Mouse (Mus musculus) lung, embryonic 14.5 days (tissue): Measurements from ENCODE around the gene Prr22. TPM values are rescaled to one million over a fixed set of nuclear protein-coding genes. Genes with fewer than 3 reads are reported as not detected.
A peak's percentile ranks its signal among the peaks of the same experiment; 100 is the strongest.

Experiments used
- ATAC-seq: fragments of 200-750 bp; cut with Nextera tagmentation; 2 replicates; pipeline ENCODE4 v1.8.0; 2017; ENCODE audit warnings: mild to moderate bottlenecking, moderate TSS enrichment, moderate library complexity; ENCODE audit not compliant: insufficient read depth
- DNase-seq: peaks from one replicate; pipeline ENCODE4 v3.0.0-alpha.2; 2015
- H3K27ac ChIP-seq: fragments of 300-500 bp; sonication (generic); 2 replicates; pipeline ENCODE4 v1.5.1; 2014; ENCODE audit warnings: low read depth, mild to moderate bottlenecking, moderate library complexity
- H3K27me3 ChIP-seq: fragments of 300-500 bp; sonication (generic); 2 replicates; pipeline ENCODE4 v1.6.1; 2014; ENCODE audit warnings: low read length, control low read depth; ENCODE audit not compliant: insufficient read depth
- H3K36me3 ChIP-seq: fragments of 300-500 bp; sonication (generic); 2 replicates; pipeline ENCODE4 v1.6.1; 2014; ENCODE audit warnings: control low read depth; ENCODE audit not compliant: insufficient read depth
- H3K4me1 ChIP-seq: fragments of 300-500 bp; sonication (generic); 2 replicates; pipeline ENCODE4 v1.6.1; 2014; ENCODE audit warnings: antibody characterized with exemption, control low read depth; ENCODE audit not compliant: insufficient read depth
- H3K4me2 ChIP-seq: fragments of 300-500 bp; sonication (generic); 2 replicates; pipeline ENCODE4 v1.6.1; 2014; ENCODE audit warnings: mild to moderate bottlenecking
- H3K4me3 ChIP-seq: fragments of 300-500 bp; sonication (generic); 2 replicates; pipeline ENCODE4 v1.5.1; 2014; ENCODE audit warnings: low read depth, low read length
- H3K9ac ChIP-seq: fragments of 300-500 bp; sonication (generic); 2 replicates; pipeline ENCODE4 v1.6.1; 2014
- H3K9me3 ChIP-seq: fragments of 300-500 bp; sonication (generic); 2 replicates; pipeline ENCODE4 v1.6.1; 2016; ENCODE audit warnings: low read depth, low read length, control low read depth
- CTCF ChIP-seq: IDR thresholded peaks from 2 replicates; pipeline ENCODE4 v1.5.1; 2016; ENCODE audit warnings: antibody characterized with exemption, low read depth
- WGBS: fragments of 180-500 bp; shearing (Covaris S2); extraction: QIAGEN DNeasy Blood & Tissue Kit; methylation state at CpG from one replicate; pipeline ENCODE4 v1.1.7; 2014; 5-methylcytosine and 5-hydroxymethylcytosine counted together
- polyA plus RNA-seq: library from polyadenylated mRNA; unstranded; fragments of >200 nt; fragmentation: Nextera tagmentation; extraction: Ambion mirVana; gene quantifications from 2 replicates; pipeline ENCODE4 v1.2.1, GENCODE M21; 2014

Gene Prr22
- 1.2 and 1.4 TPM in 2 replicates for polyA plus RNA-seq

DNA sequence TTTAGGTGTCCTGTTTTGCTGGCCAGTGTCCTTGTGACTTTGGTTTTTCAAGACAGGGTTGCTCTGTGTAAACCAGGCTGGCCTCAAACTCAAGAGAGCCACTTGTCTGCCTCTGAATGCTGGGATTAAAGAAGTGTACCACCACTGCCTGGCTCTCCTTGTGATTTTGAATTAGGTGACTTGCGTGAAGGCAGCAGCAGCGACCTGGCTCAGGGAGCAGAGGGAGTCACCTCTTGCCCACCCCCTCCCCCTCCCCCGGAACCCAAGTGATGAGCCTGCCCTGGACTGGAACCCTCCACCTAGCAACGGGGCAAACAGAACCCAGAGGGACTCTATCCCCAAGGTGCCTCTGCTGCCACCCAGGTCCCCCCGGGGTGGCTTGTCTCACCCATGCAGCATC lies at the start of gene Prr22:
Prr22 (plus strand) TSS at position 301 of the 400 bp plus-strand sequence.
- no peaks in the 10 kb centered on the region for H3K9me3 ChIP-seq
- no peak within 1 kb of the TSS for H3K9ac ChIP-seq
- no peak for DNase-seq
- ATAC-seq: no peak
- no peak within 1 kb of the TSS for H3K4me3 ChIP-seq
- H3K4me1 ChIP-seq: 0 out of 2 replicates have a peak, but pooled peaks cover 3% of the 10 kb centered on the region
- no peak for TF ChIP-seq CTCF
- H3K27ac ChIP-seq: no peak within 1 kb of the TSS
- H3K4me2 ChIP-seq: no peak within 1 kb of the TSS
- H3K27me3 ChIP-seq: no peaks in the 10 kb centered on the region
- 94% methylated on average over 5 of the region's 5 CpGs for WGBS
- peaks cover 44% of the 10 kb centered on the region for H3K36me3 ChIP-seq

DNA sequence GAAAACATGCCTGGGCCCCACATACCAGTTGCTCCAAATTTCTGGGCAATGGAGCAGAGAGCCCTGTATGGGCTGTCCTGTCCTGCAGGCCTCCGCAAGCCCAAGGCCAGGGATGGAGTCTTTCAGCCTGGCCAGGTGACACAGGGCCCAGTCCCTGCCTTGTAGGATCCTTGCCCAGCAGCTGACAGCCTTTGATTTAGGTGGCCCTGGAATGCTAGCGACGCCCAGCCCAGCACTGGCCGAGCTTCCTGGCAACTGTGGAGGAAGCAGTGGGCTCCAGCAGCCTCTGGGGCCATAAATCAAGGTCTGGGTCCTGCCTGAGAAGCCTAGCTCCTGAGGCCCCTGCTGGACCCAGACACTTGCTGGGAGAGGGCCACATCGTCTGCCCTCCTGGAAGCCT lies 47.6 kb upstream of the Prr22 start:
- Histone ChIP-seq H3K9ac (no peak overlapping the region), H3K27ac (no peak overlapping the region), H3K36me3 (peaks cover 36% of the 10 kb centered on the region), H3K4me2 (no peak overlapping the region), H3K4me3 (no peak overlapping the region), H3K9me3 (no peaks in the 10 kb centered on the region), H3K27me3 (no peaks in the 10 kb centered on the region), H3K4me1 (peaks cover 6% of the 10 kb centered on the region; the same call in 1 of the 2 replicates)
- no peak for DNase-seq
- WGBS: 73% methylated on average over 5 of the region's 5 CpGs
- no peak for TF ChIP-seq CTCF
- no peak for ATAC-seq

DNA sequence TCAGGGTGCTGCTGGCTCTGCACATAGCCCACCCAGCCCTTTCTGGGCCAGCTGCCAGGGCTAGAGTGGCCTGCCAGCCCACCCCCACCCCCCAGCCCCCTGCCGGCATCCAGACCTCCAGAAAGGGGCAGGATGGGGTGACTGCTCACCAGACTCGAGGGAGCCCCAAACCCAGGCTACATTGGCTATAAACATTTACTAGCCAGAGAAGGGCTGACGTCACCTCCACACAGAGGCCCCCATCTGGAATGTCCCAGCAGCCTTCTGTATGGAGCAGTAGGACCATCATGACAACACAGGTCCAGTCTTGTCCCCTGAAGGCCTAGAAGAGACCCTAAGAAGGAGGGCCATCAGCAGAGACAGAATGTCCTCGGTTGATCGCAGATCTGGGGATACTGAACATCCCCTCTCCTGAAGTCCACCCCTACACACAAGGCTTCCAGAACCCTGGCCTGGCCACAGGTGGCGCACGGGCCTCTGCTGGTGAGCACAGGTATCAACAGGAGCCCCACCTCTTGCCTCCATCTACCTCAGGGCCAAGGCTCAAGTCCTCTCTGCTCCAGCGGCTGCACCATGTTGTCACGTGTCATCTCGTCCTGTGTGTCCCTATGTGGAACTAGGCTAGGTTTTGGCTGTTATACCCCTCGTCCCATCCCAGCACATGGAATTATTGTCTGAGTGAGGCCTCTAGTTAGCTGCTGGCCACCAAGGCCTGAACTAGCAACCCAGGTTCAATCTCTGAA lies 46.5 kb upstream of the Prr22 start:
- no peak overlapping the region for H3K4me2 ChIP-seq
- H3K27me3 ChIP-seq: no peaks in the 10 kb centered on the region
- no peak overlapping the region for H3K27ac ChIP-seq
- WGBS: 64% methylated on average over 11 of the region's 11 CpGs
- H3K4me3 ChIP-seq: no peak overlapping the region
- H3K4me1 ChIP-seq: peaks cover 14% of the 10 kb centered on the region
- no peak overlapping the region for H3K9ac ChIP-seq
- no peak for ATAC-seq
- H3K9me3 ChIP-seq: no peaks in the 10 kb centered on the region
- peaks cover 36% of the 10 kb centered on the region for H3K36me3 ChIP-seq
- 0 out of 2 replicates have a peak, but pooled peaks have one; percentile 25 for TF ChIP-seq CTCF
- no peak for DNase-seq

DNA sequence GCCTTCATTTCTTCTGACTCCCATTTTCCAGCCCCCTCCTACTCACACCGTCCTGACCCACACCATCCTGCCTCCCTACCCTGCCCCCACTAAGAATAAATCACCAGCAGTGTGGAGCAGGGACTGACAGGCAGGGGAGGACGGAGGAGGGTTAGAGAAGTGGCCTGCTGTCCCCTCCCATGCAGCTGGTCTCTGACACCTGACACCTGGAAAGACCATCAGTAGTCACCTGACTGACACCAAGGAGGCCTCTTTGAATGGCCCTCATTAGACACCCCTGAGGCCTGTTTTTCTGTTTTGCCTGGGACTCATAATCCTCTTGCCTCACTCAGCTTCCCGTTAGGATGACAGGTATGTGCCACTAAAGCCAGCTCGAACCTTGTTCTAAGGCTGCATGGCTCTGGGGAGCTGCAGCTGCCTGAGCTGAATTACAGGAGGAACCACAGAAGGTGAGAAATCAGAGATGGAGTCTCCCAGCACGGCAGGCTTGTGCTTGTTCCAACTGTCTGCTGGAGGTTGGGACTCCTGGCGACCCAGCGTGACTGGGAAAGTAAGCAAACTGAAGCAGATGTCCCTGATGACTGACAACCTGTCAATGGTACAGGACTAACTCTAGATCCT lies 42.9 kb upstream of the Prr22 start:
- Histone ChIP-seq H3K4me2 (no peak overlapping the region), H3K4me3 (no peak overlapping the region), H3K9me3 (no peaks in the 10 kb centered on the region), H3K27ac (peak overlapping the region; percentile 54; the same call in 1 of the 2 replicates), H3K27me3 (no peaks in the 10 kb centered on the region), H3K36me3 (peaks cover 20% of the 10 kb centered on the region), H3K4me1 (peaks cover 18% of the 10 kb centered on the region), H3K9ac (no peak overlapping the region)
- peak; percentile 32 for ATAC-seq
- no peak for TF ChIP-seq CTCF
- DNase-seq: no peak
- WGBS: 10% methylated on average over 7 of the region's 7 CpGs

DNA sequence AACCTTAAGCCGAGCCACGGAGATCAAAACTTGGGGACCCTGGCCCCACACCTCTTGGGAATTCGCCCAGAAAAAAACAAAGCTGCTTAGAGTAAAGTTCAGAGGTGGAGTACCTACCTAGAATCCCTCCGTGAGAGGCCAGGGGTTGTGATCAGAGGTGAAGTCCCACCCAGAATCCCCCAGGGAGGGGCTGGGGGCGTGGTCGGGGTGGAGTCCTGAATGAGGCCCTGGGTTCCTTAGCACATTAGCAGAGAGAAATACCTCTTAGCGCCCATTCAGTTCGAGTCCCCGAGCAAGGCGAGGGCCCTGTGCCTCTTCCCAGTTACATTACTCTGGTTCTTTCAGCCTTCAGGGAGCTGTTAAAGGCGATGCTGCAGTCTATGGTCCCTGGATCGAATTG lies 42.4 kb upstream of the Prr22 start:
- TF ChIP-seq CTCF: no peak
- WGBS: 11% methylated on average over 12 of the region's 12 CpGs
- Histone ChIP-seq H3K4me2 (peak overlapping the region; percentile 10), H3K36me3 (peaks cover 15% of the 10 kb centered on the region), H3K4me3 (no peak overlapping the region), H3K27ac (peak overlapping the region; percentile 54; the same call in 1 of the 2 replicates), H3K4me1 (peaks cover 18% of the 10 kb centered on the region), H3K27me3 (no peaks in the 10 kb centered on the region), H3K9ac (no peak overlapping the region), H3K9me3 (no peaks in the 10 kb centered on the region)
- peak; percentile 36 for DNase-seq
- peak; percentile 5; the same call in 1 of the 2 replicates for ATAC-seq

DNA sequence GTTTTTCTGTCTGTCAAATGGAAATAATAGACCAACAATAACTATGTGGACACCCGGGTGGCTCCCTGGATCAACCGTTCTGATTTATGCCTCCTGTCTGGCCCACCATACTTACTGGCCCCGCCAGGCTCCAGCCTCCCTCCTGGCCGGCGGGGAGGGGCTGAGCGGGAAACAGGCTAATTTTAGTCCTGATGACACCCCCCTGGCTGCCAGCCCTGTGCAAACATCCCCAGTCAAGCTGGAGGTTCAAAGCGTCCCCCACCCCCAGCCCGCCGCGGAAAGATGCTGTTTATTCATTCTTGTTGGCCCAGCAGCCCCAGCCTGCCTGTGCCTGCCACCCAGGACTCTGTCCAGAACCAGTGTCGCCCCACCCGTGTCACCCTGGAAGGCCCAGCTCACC lies 41.9 kb upstream of the Prr22 start:
- peak; percentile 76 for DNase-seq
- no peak overlapping the region for H3K4me3 ChIP-seq
- peaks cover 10% of the 10 kb centered on the region for H3K36me3 ChIP-seq
- 0 out of 2 replicates have a peak, but pooled peaks have one; percentile 3 for TF ChIP-seq CTCF
- peak overlapping the region; percentile 54; the same call in 1 of the 2 replicates for H3K27ac ChIP-seq
- H3K4me1 ChIP-seq: peaks cover 18% of the 10 kb centered on the region
- H3K27me3 ChIP-seq: no peaks in the 10 kb centered on the region
- 7% methylated on average over 12 of the region's 12 CpGs for WGBS
- H3K4me2 ChIP-seq: peak overlapping the region; percentile 10; the same call in 1 of the 2 replicates
- peak overlapping the region; percentile 33; the same call in 1 of the 2 replicates for H3K9ac ChIP-seq
- peak; percentile 67 for ATAC-seq
- H3K9me3 ChIP-seq: no peaks in the 10 kb centered on the region

DNA sequence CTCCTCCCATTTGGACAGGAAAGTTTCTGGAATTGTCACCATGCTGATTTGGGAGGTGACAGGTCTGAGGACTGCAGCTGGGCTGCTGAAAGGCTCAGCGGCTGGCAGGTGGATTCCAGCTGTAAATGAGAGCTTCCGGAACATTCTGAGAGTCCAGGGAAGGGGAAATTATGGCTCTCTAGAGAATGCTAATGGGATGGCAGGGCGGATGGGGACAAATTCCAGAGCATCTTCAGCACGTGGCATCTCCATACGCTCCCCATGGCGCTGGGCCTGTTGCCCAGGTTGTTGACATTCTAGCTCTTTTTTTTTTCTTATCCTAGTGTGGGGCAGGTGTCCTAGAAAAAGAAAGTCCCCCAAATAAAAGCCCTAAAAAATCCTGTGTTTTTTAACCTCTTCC lies 40.9 kb upstream of the Prr22 start:
- 44% methylated on average over 6 of the region's 6 CpGs for WGBS
- H3K27me3 ChIP-seq: no peaks in the 10 kb centered on the region
- no peaks in the 10 kb centered on the region for H3K36me3 ChIP-seq
- H3K4me1 ChIP-seq: peaks cover 18% of the 10 kb centered on the region
- TF ChIP-seq CTCF: no peak
- no peak for DNase-seq
- H3K9ac ChIP-seq: no peak overlapping the region
- no peak for ATAC-seq
- H3K9me3 ChIP-seq: no peaks in the 10 kb centered on the region
- no peak overlapping the region for H3K4me3 ChIP-seq
- H3K27ac ChIP-seq: 0 out of 2 replicates have a peak overlapping the region, but pooled peaks have one; percentile 38
- H3K4me2 ChIP-seq: no peak overlapping the region
